Mouse (Mus musculus) forebrain, embryonic 16.5 days (tissue): ENCODE data around the gene Ankrd45. TPM values are rescaled to one million over a fixed set of nuclear protein-coding genes. Genes with fewer than 3 reads are reported as not detected.
"Not testable (repeated sequence)": the region's sequence is repeated elsewhere in the genome, so short reads cannot be mapped to it uniquely, and the experiment has no call there.

Experiments
- ATAC-seq: fragments of 200-750 bp; cut with Nextera tagmentation; 2 replicates; pipeline ENCODE4 v1.8.0; 2017; ENCODE audit warnings: mild to moderate bottlenecking, moderate library complexity
- H3K27ac ChIP-seq: fragments of 300-500 bp; sonication (generic); 2 replicates; pipeline ENCODE4 v1.5.1; 2014; ENCODE audit warnings: low read length, control low read depth
- H3K27me3 ChIP-seq: fragments of 300-500 bp; sonication (generic); replicated peaks from 2 replicates; pipeline ENCODE4 v1.6.1; 2014; ENCODE audit warnings: low read length; ENCODE audit not compliant: control insufficient read depth, insufficient read depth
- H3K36me3 ChIP-seq: fragments of 300-500 bp; sonication (generic); 2 replicates; pipeline ENCODE4 v1.6.1; 2014; ENCODE audit not compliant: control insufficient read depth, insufficient read depth
- H3K4me1 ChIP-seq: fragments of 300-500 bp; sonication (generic); replicated peaks from 2 replicates; pipeline ENCODE4 v1.6.1; 2014; ENCODE audit warnings: low read length; ENCODE audit not compliant: control insufficient read depth, insufficient read depth
- H3K4me2 ChIP-seq: fragments of 300-500 bp; sonication (generic); 2 replicates; pipeline ENCODE4 v1.6.1; 2014; ENCODE audit warnings: mild to moderate bottlenecking, low read length, control low read depth
- H3K4me3 ChIP-seq: fragments of 300-500 bp; sonication (generic); replicated peaks from 2 replicates; pipeline ENCODE4 v1.5.1; 2014; ENCODE audit warnings: mild to moderate bottlenecking, low read length, control low read depth
- H3K9ac ChIP-seq: fragments of 300-500 bp; sonication (generic); replicated peaks from 2 replicates; pipeline ENCODE4 v1.6.1; 2014; ENCODE audit warnings: low read depth, low read length, control low read depth
- H3K9me3 ChIP-seq: fragments of 300-500 bp; sonication (generic); 2 replicates; pipeline ENCODE4 v1.6.1; 2016; ENCODE audit warnings: low read length; ENCODE audit not compliant: control insufficient read depth
- WGBS: fragments of 180-500 bp; shearing (Covaris S2); extraction: QIAGEN DNeasy Blood & Tissue Kit; methylation state at CpG from one replicate; pipeline ENCODE4 v1.1.7; 2014; 5-methylcytosine and 5-hydroxymethylcytosine counted together
- polyA plus RNA-seq: library from polyadenylated mRNA; unstranded; fragments of >200 nt; fragmentation: Nextera tagmentation; extraction: Ambion mirVana; gene quantifications from 2 replicates; pipeline ENCODE4 v1.2.1, GENCODE M21; 2015

Ankrd45 gene
- polyA plus RNA-seq, 1 experiment from 2014 or later = 29.6 TPM

DNA sequence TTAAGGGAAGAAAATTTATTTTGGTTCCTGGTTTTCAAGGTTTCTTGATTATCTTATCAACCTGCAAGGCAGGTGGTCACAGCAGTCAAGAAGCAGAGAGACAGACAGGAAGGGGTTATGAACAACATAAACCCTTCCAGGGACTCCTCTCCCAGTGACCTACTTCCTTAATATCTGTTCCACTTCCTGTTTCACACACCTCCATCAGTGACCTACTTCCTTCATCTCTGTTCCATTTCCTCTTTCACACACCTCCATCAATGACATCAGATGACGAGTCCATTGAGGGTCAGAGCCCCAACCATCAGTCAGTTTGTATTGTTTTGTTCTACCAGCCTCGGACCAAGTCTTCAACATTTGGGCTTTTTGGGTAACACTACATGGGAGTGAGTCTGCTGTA, 3.0 kb upstream of the Ankrd45 start:
- Histone ChIP-seq H3K27ac (no peak overlapping the region), H3K9me3 (no peaks in the 10 kb centered on the region), H3K36me3 (no peaks in the 10 kb centered on the region), H3K9ac (no peak overlapping the region), H3K4me3 (no peak overlapping the region), H3K4me2 (no peak overlapping the region), H3K27me3 (no peaks in the 10 kb centered on the region), H3K4me1 (peaks cover 9% of the 10 kb centered on the region)
- WGBS = 91% methylated on average over 2 of the region's 2 CpGs
- no peak for ATAC-seq

DNA sequence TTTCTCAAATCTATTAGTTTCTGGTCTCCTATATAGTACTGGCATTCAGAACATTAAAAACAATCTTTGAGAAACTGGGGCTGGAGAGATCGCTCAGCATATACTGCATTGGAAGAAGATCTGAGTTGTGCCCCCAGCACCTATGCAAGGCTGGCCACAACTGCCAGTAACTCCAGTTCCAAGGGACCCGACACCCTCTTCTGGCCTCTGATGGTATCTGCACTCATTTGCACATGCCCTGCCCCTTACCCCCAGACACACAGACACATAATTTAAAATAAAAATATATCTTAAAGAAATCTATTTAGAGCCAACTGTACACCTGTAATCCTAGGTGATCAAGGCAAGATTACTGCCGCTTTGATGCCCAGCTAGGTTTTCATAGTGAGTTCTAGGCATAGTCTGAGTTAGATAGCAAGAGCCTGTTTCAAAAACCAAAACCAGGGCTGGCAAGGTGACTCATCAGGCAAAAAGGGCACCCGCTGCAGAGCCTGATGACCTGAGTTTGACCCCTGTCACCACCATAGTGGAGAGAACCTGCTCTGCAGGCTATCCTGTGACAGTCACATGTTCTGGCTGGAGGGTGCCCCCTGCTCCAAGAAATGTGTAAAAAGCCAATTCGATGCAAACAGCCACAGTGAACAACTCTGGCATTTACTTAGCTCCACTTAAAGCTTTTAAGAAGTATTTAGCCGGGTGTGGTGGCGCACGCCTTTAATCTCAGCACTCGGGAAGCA, 2.3 kb upstream of the Ankrd45 start:
- ATAC-seq = no peak
- H3K9ac ChIP-seq = no peak overlapping the region
- H3K4me1 ChIP-seq = peaks cover 9% of the 10 kb centered on the region
- 84% methylated on average over 9 of the region's 9 CpGs for WGBS
- no peak overlapping the region for H3K27ac ChIP-seq
- no peaks in the 10 kb centered on the region for H3K9me3 ChIP-seq
- H3K36me3 ChIP-seq = no peaks in the 10 kb centered on the region
- H3K27me3 ChIP-seq = no peaks in the 10 kb centered on the region
- H3K4me3 ChIP-seq = no peak overlapping the region
- H3K4me2 ChIP-seq = no peak overlapping the region

DNA sequence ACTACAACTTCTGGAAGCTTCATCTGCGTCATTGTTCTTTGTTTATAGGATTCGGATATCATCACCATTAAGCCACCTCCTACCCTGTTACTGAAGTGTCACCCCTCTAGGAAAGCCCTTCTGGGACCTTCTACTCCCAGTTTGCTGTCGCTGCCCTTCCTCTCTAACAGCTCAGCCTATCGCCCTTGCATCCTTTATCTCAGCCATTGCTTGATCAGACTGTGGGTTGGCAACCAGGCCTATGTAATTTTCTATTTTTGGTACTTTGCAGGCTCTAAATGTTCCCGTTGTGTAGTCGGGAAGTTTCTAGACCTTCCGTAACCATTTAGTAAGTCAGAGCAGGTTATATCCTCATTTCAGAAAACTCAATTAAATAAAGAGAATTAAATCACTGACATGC, 725 bp downstream of the Ankrd45 start:
- WGBS = 87% methylated on average over 7 of the region's 7 CpGs

DNA sequence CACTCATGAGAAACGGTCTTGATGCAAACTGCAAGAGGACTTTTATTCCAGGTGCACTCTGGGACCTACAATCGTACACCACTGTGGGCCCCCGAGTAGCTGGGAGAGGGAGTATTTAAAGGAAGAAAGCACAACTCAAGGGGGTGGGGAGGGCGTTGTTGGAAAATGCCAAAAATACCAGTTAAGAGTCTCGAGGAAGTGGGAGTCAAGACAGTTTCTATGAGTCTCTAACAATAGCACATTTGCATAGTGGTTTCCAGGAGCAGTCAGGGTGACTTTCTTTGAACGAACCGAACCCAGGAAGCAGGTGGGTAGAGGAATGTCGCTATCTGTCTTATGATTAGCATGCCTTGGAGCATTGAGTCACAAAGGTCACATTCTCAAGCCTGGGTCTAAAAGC, 3.1 kb downstream of the Ankrd45 start:
- WGBS = 86% methylated on average over 8 of the region's 8 CpGs
- not testable (repeated sequence) for H3K27ac ChIP-seq, ATAC-seq

More for the DNA sequence above, 725 bp downstream of the Ankrd45 start:
- Histone ChIP-seq H3K27ac (no peak overlapping the region), H3K4me1 (peaks cover 9% of the 10 kb centered on the region), H3K9ac (no peak overlapping the region; the same call in 1 of the 2 replicates), H3K36me3 (no peaks in the 10 kb centered on the region), H3K9me3 (no peaks in the 10 kb centered on the region), H3K4me3 (peak overlapping the region; percentile 55), H3K27me3 (no peaks in the 10 kb centered on the region), H3K4me2 (peak overlapping the region; percentile 90)
- peak; percentile 31; the same call in 1 of the 2 replicates for ATAC-seq

DNA sequence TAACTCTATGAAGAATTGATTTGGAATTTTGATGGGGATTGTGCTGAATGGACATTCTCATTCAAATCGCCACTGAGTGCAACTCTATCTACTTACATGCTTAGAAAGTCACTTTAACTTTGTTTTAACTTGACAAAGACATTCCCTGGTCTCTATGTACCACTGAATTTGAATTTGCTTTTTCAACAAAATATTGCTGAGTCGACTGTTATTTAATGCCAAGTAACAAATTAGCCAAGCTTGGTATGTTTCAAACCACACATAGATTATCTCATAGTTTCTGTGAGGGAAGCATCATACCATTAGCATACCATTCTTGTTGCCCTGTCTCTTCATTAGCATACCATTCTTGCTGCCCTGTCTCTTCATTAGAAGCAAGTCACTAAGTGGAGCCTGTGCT, 5.4 kb downstream of the Ankrd45 start:
- Histone ChIP-seq H3K9me3 (no peaks in the 10 kb centered on the region), H3K27ac (no peak overlapping the region), H3K4me3 (no peak overlapping the region), H3K4me2 (no peak overlapping the region), H3K36me3 (no peaks in the 10 kb centered on the region), H3K9ac (no peak overlapping the region), H3K27me3 (no peaks in the 10 kb centered on the region), H3K4me1 (peaks cover 6% of the 10 kb centered on the region)
- WGBS = 73% methylated on average over 2 of the region's 2 CpGs
- no peak for ATAC-seq

More for the DNA sequence above, 3.1 kb downstream of the Ankrd45 start:
- not testable (repeated sequence) for H3K4me2 ChIP-seq, H3K36me3 ChIP-seq, H3K27me3 ChIP-seq, H3K4me1 ChIP-seq, H3K9ac ChIP-seq, H3K4me3 ChIP-seq, H3K9me3 ChIP-seq

DNA sequence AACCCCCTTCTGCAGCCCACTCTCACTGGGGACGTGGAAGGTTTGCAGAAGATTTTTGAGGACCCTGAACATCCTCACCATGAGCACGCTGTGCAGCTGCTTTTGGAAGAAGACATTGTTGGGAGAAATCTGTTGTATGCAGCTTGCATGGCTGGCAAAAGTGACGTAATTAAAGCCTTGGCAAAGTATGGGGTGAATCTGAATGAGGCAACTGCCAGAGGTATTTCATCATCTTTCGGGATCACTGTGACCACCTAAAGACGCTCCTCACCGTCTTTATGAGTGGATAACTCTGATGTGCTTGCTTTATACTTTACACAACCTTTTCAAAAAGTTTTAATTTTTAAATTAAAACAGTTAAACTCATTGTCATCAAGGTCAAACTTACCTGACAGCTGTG, 8.6 kb downstream of the Ankrd45 start:
- Histone ChIP-seq H3K27me3 (no peaks in the 10 kb centered on the region), H3K9me3 (no peaks in the 10 kb centered on the region), H3K36me3 (no peaks in the 10 kb centered on the region), H3K27ac (no peak overlapping the region), H3K4me2 (no peak overlapping the region; the same call in 1 of the 2 replicates), H3K4me1 (0 out of 2 replicates have a peak, but pooled peaks cover 3% of the 10 kb centered on the region), H3K9ac (no peak overlapping the region), H3K4me3 (no peak overlapping the region)
- 36% methylated on average over 6 of the region's 6 CpGs for WGBS
- ATAC-seq = no peak

DNA sequence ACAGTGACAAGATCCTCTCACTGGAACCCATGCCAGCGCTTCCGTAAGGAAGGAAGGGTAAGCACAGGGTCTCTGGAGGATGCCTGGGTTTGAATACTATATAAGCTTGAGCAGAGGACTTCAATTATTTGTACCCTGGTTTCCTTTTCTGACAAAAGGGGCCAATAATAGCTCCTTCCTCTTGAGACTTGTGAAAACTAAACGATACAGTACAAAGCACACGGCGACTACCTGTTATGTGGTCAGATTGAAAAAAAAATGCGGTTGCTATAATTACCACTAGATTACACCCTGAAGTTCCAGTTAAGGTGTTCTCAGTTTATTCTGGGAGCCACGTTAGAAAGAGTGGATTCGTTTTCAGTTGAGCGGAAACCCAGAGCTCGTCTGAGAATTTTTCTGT, 14.1 kb downstream of the Ankrd45 start:
- no peak for ATAC-seq
- no peaks in the 10 kb centered on the region for H3K27me3 ChIP-seq
- 73% methylated on average over 10 of the region's 10 CpGs for WGBS
- H3K36me3 ChIP-seq = no peaks in the 10 kb centered on the region
- no peak overlapping the region for H3K4me3 ChIP-seq
- no peak overlapping the region for H3K27ac ChIP-seq
- H3K9ac ChIP-seq = no peak overlapping the region
- H3K4me2 ChIP-seq = no peak overlapping the region
- H3K4me1 ChIP-seq = no peaks in the 10 kb centered on the region
- no peaks in the 10 kb centered on the region for H3K9me3 ChIP-seq

DNA sequence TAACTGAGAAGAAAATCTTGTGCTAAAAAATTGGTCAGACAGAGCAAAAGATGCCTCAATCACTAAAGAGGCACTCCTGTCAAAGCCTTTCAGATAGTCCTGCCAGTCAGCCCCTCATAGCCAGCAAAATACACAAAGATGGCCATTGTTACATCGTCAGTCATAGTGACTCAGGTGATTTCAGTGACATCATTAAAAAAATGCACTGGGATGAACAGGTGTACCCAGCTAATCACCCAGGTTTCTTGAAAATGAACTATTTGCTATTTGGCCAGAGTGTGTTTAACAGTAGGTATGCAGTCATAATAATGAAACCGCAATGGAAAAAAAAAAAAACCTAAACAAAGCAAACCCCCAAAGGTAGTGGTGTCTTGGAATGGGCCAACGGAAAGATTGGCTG, 16.7 kb downstream of the Ankrd45 start, which contains the start of gene Tex50:
Gene Tex50 (minus strand): TSS at position 101 of the 400 bp plus-strand sequence.
- no peak within 1 kb of the TSS for H3K4me3 ChIP-seq
- H3K9ac ChIP-seq = no peak within 1 kb of the TSS
- no peak within 1 kb of the TSS for H3K27ac ChIP-seq
- H3K4me2 ChIP-seq = no peak within 1 kb of the TSS
- no peaks in the 10 kb centered on the region for H3K36me3 ChIP-seq
- H3K4me1 ChIP-seq = no peaks in the 10 kb centered on the region
- no peaks in the 10 kb centered on the region for H3K9me3 ChIP-seq
- 79% methylated on average over 3 of the region's 3 CpGs for WGBS
- no peaks in the 10 kb centered on the region for H3K27me3 ChIP-seq
- ATAC-seq = no peak

DNA sequence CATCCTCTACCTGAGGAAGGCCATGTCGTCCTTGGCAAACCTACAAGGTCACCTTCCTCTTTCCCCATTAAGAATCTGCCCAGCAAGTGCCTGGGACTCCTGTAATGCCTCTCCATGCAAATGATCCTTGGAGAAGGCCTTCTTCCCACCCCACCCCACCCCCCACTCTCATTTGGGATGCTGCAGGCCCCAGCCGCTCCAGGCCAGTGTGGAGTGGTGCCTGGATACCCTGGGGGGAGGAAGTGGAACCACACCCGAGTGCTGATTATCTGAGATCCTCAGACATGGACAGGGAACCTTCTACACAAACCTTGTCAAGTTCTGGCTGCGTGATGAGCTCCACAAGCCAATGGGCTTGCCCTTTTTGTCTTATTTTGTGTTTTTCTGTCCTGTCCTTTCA, 17.8 kb downstream of the Ankrd45 start:
- Histone ChIP-seq H3K4me1 (no peaks in the 10 kb centered on the region), H3K4me2 (no peak overlapping the region), H3K9me3 (no peaks in the 10 kb centered on the region), H3K36me3 (no peaks in the 10 kb centered on the region), H3K27ac (no peak overlapping the region), H3K27me3 (no peaks in the 10 kb centered on the region), H3K9ac (no peak overlapping the region), H3K4me3 (no peak overlapping the region)
- no peak for ATAC-seq
- 78% methylated on average over 4 of the region's 4 CpGs for WGBS
